Mouse (Mus musculus) stomach, postnatal 0 days (tissue): Measurements from ENCODE around the gene Ccdc142.

Source experiments
- CTCF ChIP-seq: IDR thresholded peaks from 2 replicates; pipeline ENCODE4 v1.5.1; 2016; ENCODE audit warnings: antibody characterized with exemption, low read depth, mild to moderate bottlenecking, moderate library complexity
- EP300 ChIP-seq: optimal IDR thresholded peaks from 2 replicates; pipeline ENCODE3; 2016; ENCODE audit warnings: antibody characterized with exemption

DNA sequence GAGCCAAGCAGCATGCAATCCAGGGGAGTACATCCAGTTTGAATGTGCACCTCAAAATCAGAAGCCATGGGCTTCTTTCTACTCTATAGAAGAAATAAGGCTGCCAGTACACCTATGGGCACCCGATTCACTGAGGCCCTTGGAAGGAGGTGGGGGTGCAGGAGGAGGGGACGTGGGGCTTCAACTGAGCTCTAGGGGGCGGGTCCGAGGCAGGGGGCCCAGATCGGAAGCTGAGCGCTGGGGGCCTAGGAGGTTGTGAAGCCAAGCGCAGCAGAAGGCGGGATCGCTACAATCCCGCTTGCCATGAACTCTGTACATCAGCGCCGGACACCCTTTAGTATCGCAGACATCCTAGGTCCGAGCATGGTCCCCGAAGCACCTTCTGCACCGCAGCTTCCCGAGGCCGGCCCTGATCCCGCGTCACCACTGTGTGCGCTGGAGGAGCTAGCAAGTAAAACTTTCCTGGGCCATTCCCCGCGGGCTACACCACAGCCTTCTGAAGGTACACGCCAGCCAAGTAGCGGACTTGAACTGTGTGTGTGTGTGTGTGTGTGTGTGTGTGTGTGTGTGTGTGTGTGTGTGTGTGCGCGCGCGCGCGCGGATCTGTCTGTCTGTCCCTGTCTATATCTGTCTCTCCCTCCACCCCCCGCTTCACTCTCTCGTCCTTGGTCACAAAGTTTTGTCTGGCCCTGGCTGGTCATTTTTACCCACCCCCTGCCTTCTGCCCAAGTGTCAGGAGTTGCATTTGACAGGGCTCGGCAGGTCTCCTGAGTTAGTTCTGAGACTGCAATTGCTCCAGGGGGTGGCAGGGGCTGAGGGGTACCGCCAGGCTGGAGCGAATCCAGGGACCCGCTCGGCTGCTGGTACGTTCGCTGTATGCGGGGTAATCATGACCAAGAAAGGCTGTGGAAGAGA is 15.0 kb upstream of the Ccdc142 start, which contains the start of gene Lbx2:
- TF ChIP-seq CTCF (no peak), EP300 (no peak)
